Mouse (Mus musculus): ENCODE results near the gene Gm572.

DNA sequence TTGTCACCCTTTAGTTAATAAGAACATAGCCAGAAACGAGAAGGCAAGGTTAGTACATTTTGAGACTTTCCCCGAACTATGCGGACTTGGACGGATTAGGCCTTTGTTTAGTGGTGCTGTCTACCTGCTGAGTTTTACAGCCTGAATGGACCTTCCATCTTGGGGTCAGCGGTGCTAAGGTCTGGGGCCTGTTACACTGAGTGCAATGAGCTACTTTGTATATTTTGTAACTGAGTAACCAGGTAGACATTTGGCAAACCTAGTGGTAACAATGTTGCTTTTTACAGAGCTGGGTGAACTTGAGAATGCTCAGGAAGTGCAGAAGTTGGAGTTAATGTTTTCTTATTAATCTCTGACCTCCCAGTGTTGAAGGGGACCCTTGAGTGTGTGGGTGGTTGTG is 2.0 kb upstream of the Gm572 start:
- no peak for TF ChIP-seq CTCF (IDR thresholded peaks at IDR 0.05; ENCODE audit: insufficient read depth, low read depth, low read length)
- no peak for TF ChIP-seq POLR2A (IDR thresholded peaks at IDR 0.05; ENCODE audit: insufficient read depth, low read depth, low read length)

All from olfactory bulb, adult 2 months (tissue).